Mouse (Mus musculus) heart, postnatal 0 days (tissue): ENCODE measurements around the gene Exoc8. TPM values are rescaled to one million over a fixed set of nuclear protein-coding genes. Genes with fewer than 3 reads are reported as not detected.
A peak's percentile ranks its signal among the peaks of the same experiment; 100 is the strongest.

Experiments
- ATAC-seq: fragments of 200-750 bp; cut with Nextera tagmentation; 2 replicates; pipeline ENCODE4 v1.8.0; 2017; ENCODE audit warnings: low read depth, moderate number of reproducible peaks, moderate library complexity; ENCODE audit not compliant: insufficient read depth
- DNase-seq: peaks from one replicate; pipeline ENCODE4 v3.0.0-alpha.2; 2016; ENCODE audit warnings: low spot score
- H3K27ac ChIP-seq: fragments of 300-500 bp; sonication (generic); 2 replicates; pipeline ENCODE4 v1.5.1; 2014; ENCODE audit warnings: low read depth, mild to moderate bottlenecking
- H3K27me3 ChIP-seq: fragments of 300-500 bp; sonication (generic); 2 replicates; pipeline ENCODE4 v1.6.1; 2014; ENCODE audit warnings: low read length, mixed read lengths; ENCODE audit not compliant: control insufficient read depth, insufficient read depth
- H3K36me3 ChIP-seq: fragments of 300-500 bp; sonication (generic); replicated peaks from 2 replicates; pipeline ENCODE4 v1.6.1; 2014; ENCODE audit warnings: low read length, mixed read lengths; ENCODE audit not compliant: control insufficient read depth, insufficient read depth
- H3K4me1 ChIP-seq: fragments of 300-500 bp; sonication (generic); 2 replicates; pipeline ENCODE4 v1.6.1; 2014; ENCODE audit warnings: antibody characterized with exemption; ENCODE audit not compliant: control insufficient read depth, insufficient read depth
- H3K4me2 ChIP-seq: fragments of 300-500 bp; sonication (generic); 2 replicates; pipeline ENCODE4 v1.6.1; 2014; ENCODE audit warnings: low read depth, mild to moderate bottlenecking, low read length, moderate library complexity
- H3K4me3 ChIP-seq: fragments of 300-500 bp; sonication (generic); 2 replicates; pipeline ENCODE4 v1.5.1; 2014; ENCODE audit warnings: low read depth, low read length
- H3K9ac ChIP-seq: fragments of 300-500 bp; sonication (generic); replicated peaks from 2 replicates; pipeline ENCODE4 v1.6.1; 2014; ENCODE audit warnings: low read depth, low read length, mixed read lengths
- H3K9me3 ChIP-seq: fragments of 300-500 bp; sonication (generic); replicated peaks from 2 replicates; pipeline ENCODE4 v1.6.1; 2016; ENCODE audit warnings: low read length; ENCODE audit not compliant: control insufficient read depth
- CTCF ChIP-seq: IDR thresholded peaks from 2 replicates; pipeline ENCODE4 v1.5.1; 2016; ENCODE audit warnings: antibody characterized with exemption, control low read depth, low read depth
- EP300 ChIP-seq: IDR thresholded peaks from 2 replicates; pipeline ENCODE4 v1.6.1; 2016; ENCODE audit warnings: antibody characterized with exemption, low read depth
- WGBS: fragments of 180-500 bp; shearing (Covaris S2); extraction: QIAGEN DNeasy Blood & Tissue Kit; methylation state at CpG from one replicate; pipeline ENCODE4 v1.1.7; 2014; 5-methylcytosine and 5-hydroxymethylcytosine counted together
- polyA plus RNA-seq: library from polyadenylated mRNA; unstranded; fragments of >200 nt; fragmentation: Nextera tagmentation; extraction: Ambion mirVana; gene quantifications from 2 replicates; pipeline ENCODE4 v1.2.1, GENCODE M21; 2015
- total RNA-seq: library from RNA; depleted of rRNA; stranded (reverse); fragments of >200 nt; gene quantifications from 2 replicates; pipeline ENCODE4 v1.2.3, GENCODE M21; 2014; ENCODE audit warnings: low replicate concordance

Exoc8 gene
- total and polyA plus RNA-seq, 2 experiments from 2014 or later = 5.3 to 16.9 TPM

- DNase-seq (peak; percentile 89), ATAC-seq (peak; percentile 92)
- Histone ChIP-seq H3K27ac (peak within 1 kb of the TSS; percentile 98), H3K9me3 (no peaks in the 10 kb centered on the region), H3K4me3 (peak within 1 kb of the TSS; percentile 98), H3K9ac (peak within 1 kb of the TSS; percentile 98), H3K27me3 (no peaks in the 10 kb centered on the region), H3K4me1 (peaks cover 44% of the 10 kb centered on the region), H3K4me2 (peak within 1 kb of the TSS; percentile 77), H3K36me3 (peaks cover 23% of the 10 kb centered on the region)
- TF ChIP-seq EP300 = no peak
- no peak for TF ChIP-seq CTCF
- 1% methylated on average over 54 of the region's 55 CpGs for WGBS
Observed at GRCm38 (mm10) chr8:124862321-124863162, 35.0 kb downstream of the Exoc8 start, which contains the start of the genes Gnpat and 2810004N23Rik. TSS of gene Gnpat (plus strand) at chr8:124863033. TSS of gene 2810004N23Rik (minus strand) at chr8:124863120.

GRCm38 (mm10) chr8:124860188-124860587 lies 37.3 kb downstream of the Exoc8 start:
- H3K4me1 ChIP-seq = peaks cover 24% of the 10 kb centered on the region
- no peaks in the 10 kb centered on the region for H3K27me3 ChIP-seq
- DNase-seq (peak; percentile 91), ATAC-seq (peak; percentile 76)
- no peak overlapping the region for H3K4me2 ChIP-seq
- peak overlapping the region; percentile 91 for H3K27ac ChIP-seq
- no peak overlapping the region for H3K9ac ChIP-seq
- H3K9me3 ChIP-seq = peaks cover 6% of the 10 kb centered on the region
- peaks cover 47% of the 10 kb centered on the region for H3K36me3 ChIP-seq
- WGBS = 31% methylated on average over 3 of the region's 3 CpGs
- TF ChIP-seq CTCF = no peak
- TF ChIP-seq EP300 = 0 out of 2 replicates have a peak, but pooled peaks have one; percentile 69
- no peak overlapping the region for H3K4me3 ChIP-seq

- peaks cover 12% of the 10 kb centered on the region for H3K9me3 ChIP-seq
- no peak overlapping the region for H3K4me2 ChIP-seq
- no peak overlapping the region for H3K9ac ChIP-seq
- H3K4me3 ChIP-seq = no peak overlapping the region
- no peaks in the 10 kb centered on the region for H3K27me3 ChIP-seq
- TF ChIP-seq CTCF (peak; percentile 51), EP300 (no peak)
- peaks cover 54% of the 10 kb centered on the region for H3K36me3 ChIP-seq
- H3K27ac ChIP-seq = peak overlapping the region; percentile 91
- peak; percentile 20 for DNase-seq
- peaks cover 24% of the 10 kb centered on the region for H3K4me1 ChIP-seq
- ATAC-seq = no peak
Observed at GRCm38 (mm10) chr8:124859466-124859865, 38.0 kb downstream of the Exoc8 start.

- Histone ChIP-seq H3K27me3 (no peaks in the 10 kb centered on the region), H3K9ac (no peak overlapping the region), H3K4me3 (no peak overlapping the region), H3K4me1 (no peaks in the 10 kb centered on the region), H3K9me3 (peaks cover 26% of the 10 kb centered on the region), H3K27ac (no peak overlapping the region), H3K4me2 (no peak overlapping the region), H3K36me3 (peaks cover 59% of the 10 kb centered on the region)
- 98% methylated on average over 1 of the region's 1 CpGs for WGBS
- ATAC-seq (no peak), DNase-seq (no peak)
- TF ChIP-seq CTCF (no peak), EP300 (no peak)
Observed at GRCm38 (mm10) chr8:124853511-124853910, 44.0 kb downstream of the Exoc8 start.

- no peak overlapping the region for H3K9ac ChIP-seq
- 70% methylated on average over 5 of the region's 5 CpGs for WGBS
- no peaks in the 10 kb centered on the region for H3K4me1 ChIP-seq
- H3K4me2 ChIP-seq = no peak overlapping the region
- no peaks in the 10 kb centered on the region for H3K27me3 ChIP-seq
- no peak overlapping the region for H3K27ac ChIP-seq
- no peak overlapping the region for H3K4me3 ChIP-seq
- no peak for TF ChIP-seq EP300
- TF ChIP-seq CTCF = no peak
- no peak for ATAC-seq
- no peak for DNase-seq
- peaks cover 17% of the 10 kb centered on the region for H3K36me3 ChIP-seq
- no peaks in the 10 kb centered on the region for H3K9me3 ChIP-seq
Observed at GRCm38 (mm10) chr8:124845573-124845972, 51.9 kb downstream of the Exoc8 start.
